Mouse (Mus musculus): ENCODE data around the gene Slc25a28. TPM values are rescaled to one million over a fixed set of nuclear protein-coding genes. Genes with fewer than 3 reads are reported as not detected.

Slc25a28 gene
- polyA plus RNA-seq, 1 experiment from 2014 or later: 13.6 TPM

DNA sequence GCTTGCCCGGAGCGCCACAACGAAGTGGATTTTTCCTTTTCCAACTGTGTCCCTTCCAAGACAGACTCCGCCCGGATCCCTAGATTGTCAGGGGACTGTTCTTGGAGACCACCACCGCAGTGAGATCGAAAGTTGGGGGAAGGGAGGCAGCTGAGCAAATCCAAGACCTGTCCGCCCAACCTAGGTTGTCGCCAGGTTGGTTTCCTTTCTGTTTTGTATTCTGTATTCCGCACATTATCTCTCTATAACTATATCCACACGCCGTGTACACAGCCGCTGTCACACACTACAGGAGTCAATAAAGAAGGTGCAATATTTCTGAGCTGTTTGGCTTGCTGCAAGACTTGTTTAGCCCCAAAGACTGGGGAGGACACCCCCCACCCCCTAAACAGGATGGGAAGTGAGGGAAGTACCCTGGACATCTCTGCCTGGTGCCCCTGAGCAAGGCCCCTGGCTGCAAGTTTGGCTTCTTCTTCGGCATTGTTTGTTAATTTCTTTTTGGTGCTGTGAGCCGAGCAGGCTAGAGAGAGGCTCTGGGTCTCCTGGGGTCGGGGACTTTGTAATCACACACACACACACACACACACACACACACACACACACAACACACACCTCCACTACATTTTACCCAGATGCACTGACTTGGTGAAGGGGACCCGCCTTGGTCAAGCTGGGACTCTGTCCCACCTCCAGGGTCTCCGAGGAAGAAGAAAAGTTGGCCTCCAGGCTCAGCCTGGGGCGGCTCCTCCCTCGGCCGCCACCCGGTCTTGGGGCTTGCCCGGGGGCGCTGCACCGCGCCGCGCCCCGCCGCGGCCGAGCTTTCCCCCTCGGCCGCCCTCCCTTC is 58.9 kb downstream of the Slc25a28 start:
- under 1% methylated on average over 32 of the region's 34 CpGs for WGBS

DNA sequence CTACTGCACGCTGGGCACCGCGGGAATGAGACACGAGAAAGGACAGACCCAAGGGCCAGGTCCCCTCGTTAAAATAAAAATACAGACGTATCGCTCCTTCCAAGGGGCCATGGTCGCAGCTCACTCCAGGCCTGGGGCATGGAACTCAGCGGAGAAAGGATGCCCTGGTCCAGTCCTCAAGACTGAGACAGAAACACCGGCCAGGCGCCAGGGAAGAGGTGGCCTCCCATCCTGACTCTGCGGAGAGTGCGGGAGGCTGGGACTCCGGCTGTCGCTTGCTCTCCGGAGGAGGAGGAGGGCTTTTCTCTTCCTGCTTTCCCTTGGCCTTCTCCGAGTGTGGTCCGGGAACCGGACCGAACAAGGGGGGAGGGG is 59.6 kb downstream of the Slc25a28 start:
- H3K36me3 ChIP-seq (ENCODE audit: control insufficient read depth, insufficient read depth, low read length): no peaks in the 10 kb centered on the region
- peaks cover 96% of the 10 kb centered on the region for H3K27me3 ChIP-seq (ENCODE audit: control insufficient read depth, insufficient read depth, low read length)
- peak overlapping the region; percentile 31; the same call in 1 of the 2 replicates for H3K4me3 ChIP-seq (ENCODE audit: low read length)
- H3K4me1 ChIP-seq (ENCODE audit: control insufficient read depth, insufficient read depth, low read length): peaks cover 15% of the 10 kb centered on the region; the same call in 1 of the 2 replicates
- H3K27ac ChIP-seq (ENCODE audit: low read depth, low read length): no peak overlapping the region
- no peak overlapping the region for H3K9ac ChIP-seq (ENCODE audit: low read depth, low read length)
- 0% methylated on average over 20 of the region's 20 CpGs for WGBS
- H3K9me3 ChIP-seq (ENCODE audit: control insufficient read depth, low read length): no peaks in the 10 kb centered on the region
- H3K4me2 ChIP-seq (replicated peaks; ENCODE audit: low read depth, low read length): peak overlapping the region; percentile 44; the same call in 1 of the 2 replicates
- ATAC-seq (ENCODE audit: low FRiP score, low TSS enrichment): no peak; the same call in 1 of the 2 replicates

More for the DNA sequence above, 58.9 kb downstream of the Slc25a28 start:
- no peak for ATAC-seq (ENCODE audit: low FRiP score, low TSS enrichment)
- Histone ChIP-seq H3K9me3 (ENCODE audit: control insufficient read depth, low read length) (no peaks in the 10 kb centered on the region), H3K4me3 (ENCODE audit: low read length) (peak overlapping the region; percentile 25), H3K27me3 (ENCODE audit: control insufficient read depth, insufficient read depth, low read length) (peaks cover 96% of the 10 kb centered on the region), H3K36me3 (ENCODE audit: control insufficient read depth, insufficient read depth, low read length) (no peaks in the 10 kb centered on the region), H3K4me1 (ENCODE audit: control insufficient read depth, insufficient read depth, low read length) (peaks cover 15% of the 10 kb centered on the region; the same call in 1 of the 2 replicates), H3K27ac (ENCODE audit: low read depth, low read length) (no peak overlapping the region), H3K4me2 (replicated peaks; ENCODE audit: low read depth, low read length) (peak overlapping the region; percentile 22), H3K9ac (ENCODE audit: low read depth, low read length) (peak overlapping the region; percentile 2; the same call in 1 of the 2 replicates)

GRCm38 (mm10) chr19:43614341-43615073 is 60.2 kb downstream of the Slc25a28 start:
- under 1% methylated on average over 85 of the region's 92 CpGs for WGBS
- Histone ChIP-seq H3K4me1 (ENCODE audit: control insufficient read depth, insufficient read depth, low read length) (peaks cover 15% of the 10 kb centered on the region; the same call in 1 of the 2 replicates), H3K9me3 (ENCODE audit: control insufficient read depth, low read length) (no peaks in the 10 kb centered on the region), H3K36me3 (ENCODE audit: control insufficient read depth, insufficient read depth, low read length) (no peaks in the 10 kb centered on the region), H3K27me3 (ENCODE audit: control insufficient read depth, insufficient read depth, low read length) (peaks cover 96% of the 10 kb centered on the region), H3K4me2 (replicated peaks; ENCODE audit: low read depth, low read length) (peak overlapping the region; percentile 44), H3K27ac (ENCODE audit: low read depth, low read length) (no peak overlapping the region), H3K9ac (ENCODE audit: low read depth, low read length) (0 out of 2 replicates have a peak overlapping the region, but pooled peaks have one; percentile 8), H3K4me3 (ENCODE audit: low read length) (peak overlapping the region; percentile 31)
- no peak for ATAC-seq (ENCODE audit: low FRiP score, low TSS enrichment)

Small RNA genes within 50 kb of the gene (microRNA-seq; reads per million reads assigned to microRNA genes)
- gene Gm22646: not detected

Other genes with a start within 250 kb of the Slc25a28 start
- gene Cnnm1, start 234.4 kb downstream of the Slc25a28 start, polyA plus RNA-seq (2014; fragmentation: Nextera tagmentation; extraction: Ambion mirVana): 0.13 TPM in 1 of 2 replicates, not detected in the other
- gene Got1, start 150.3 kb downstream of the Slc25a28 start, polyA plus RNA-seq (2014; fragmentation: Nextera tagmentation; extraction: Ambion mirVana): 38.0 and 43.4 TPM in 2 replicates
- 0.14 TPM in 1 of 2 replicates, not detected in the other for gene Nkx2-3, start 62.6 kb downstream of the Slc25a28 start, polyA plus RNA-seq (2014; fragmentation: Nextera tagmentation; extraction: Ambion mirVana)
- 15.7 and 16.1 TPM in 2 replicates for gene Entpd7, start 14.8 kb upstream of the Slc25a28 start, polyA plus RNA-seq (2014; fragmentation: Nextera tagmentation; extraction: Ambion mirVana)
- gene Cutc, start 78.1 kb upstream of the Slc25a28 start, polyA plus RNA-seq (2014; fragmentation: Nextera tagmentation; extraction: Ambion mirVana): 15.3 and 18.0 TPM in 2 replicates
- 5.7 and 10.5 TPM in 2 replicates for gene Cox15, start 78.1 kb upstream of the Slc25a28 start, polyA plus RNA-seq (2014; fragmentation: Nextera tagmentation; extraction: Ambion mirVana)
- 0.94 and 1.7 TPM in 2 replicates for gene Abcc2, start 107.3 kb upstream of the Slc25a28 start, polyA plus RNA-seq (2014; fragmentation: Nextera tagmentation; extraction: Ambion mirVana)